Mouse (Mus musculus) embryonic facial prominence, embryonic 15.5 days (tissue): ENCODE data around the gene Bach2. TPM values are rescaled to one million over a fixed set of nuclear protein-coding genes. Genes with fewer than 3 reads are reported as not detected.
A peak's percentile ranks its signal among the peaks of the same experiment; 100 is the strongest.

ENCODE experiments used
- ATAC-seq: fragments of 200-750 bp; cut with Nextera tagmentation; 2 replicates; pipeline ENCODE4 v1.8.0; 2017; ENCODE audit warnings: low read depth, moderate TSS enrichment; ENCODE audit not compliant: insufficient number of reproducible peaks, low FRiP score, low TSS enrichment
- H3K27ac ChIP-seq: fragments of 300-500 bp; sonication (generic); replicated peaks from 2 replicates; pipeline ENCODE4 v1.5.1; 2015; ENCODE audit warnings: mild to moderate bottlenecking, inconsistent platforms
- H3K27me3 ChIP-seq: fragments of 300-500 bp; sonication (generic); 2 replicates; pipeline ENCODE4 v1.6.1; 2015; ENCODE audit warnings: inconsistent platforms
- H3K36me3 ChIP-seq: fragments of 300-500 bp; sonication (generic); 2 replicates; pipeline ENCODE4 v1.6.1; 2015; ENCODE audit warnings: mild to moderate bottlenecking, inconsistent platforms
- H3K4me1 ChIP-seq: fragments of 300-500 bp; sonication (generic); 2 replicates; pipeline ENCODE4 v1.6.1; 2015; ENCODE audit warnings: inconsistent platforms
- H3K4me2 ChIP-seq: fragments of 300-500 bp; sonication (generic); replicated peaks from 2 replicates; pipeline ENCODE4 v1.6.1; 2015; ENCODE audit warnings: mild to moderate bottlenecking, inconsistent platforms
- H3K4me3 ChIP-seq: fragments of 300-500 bp; sonication (generic); replicated peaks from 2 replicates; pipeline ENCODE4 v1.5.1; 2015; ENCODE audit warnings: mild to moderate bottlenecking, inconsistent platforms
- H3K9ac ChIP-seq: fragments of 300-500 bp; sonication (generic); 2 replicates; pipeline ENCODE4 v1.6.1; 2015; ENCODE audit warnings: inconsistent platforms
- H3K9me3 ChIP-seq: fragments of 300-500 bp; sonication (generic); replicated peaks from 2 replicates; pipeline ENCODE4 v1.6.1; 2016; ENCODE audit warnings: inconsistent platforms
- WGBS: fragments of 180-500 bp; shearing (Covaris S2); methylation state at CpG from one replicate; pipeline ENCODE4 v1.1.7; 2015; 5-methylcytosine and 5-hydroxymethylcytosine counted together
- polyA plus RNA-seq: library from polyadenylated mRNA; unstranded; fragments of >200 nt; fragmentation: Nextera tagmentation; extraction: Ambion mirVana; gene quantifications from 2 replicates; pipeline ENCODE4 v1.2.1, GENCODE M21; 2015

The Bach2 gene
- polyA plus RNA-seq, 1 experiment from 2014 or later = 7.2 TPM

- no peak overlapping the region for H3K4me2 ChIP-seq
- no peak overlapping the region for H3K4me3 ChIP-seq
- no peaks in the 10 kb centered on the region for H3K27me3 ChIP-seq
- no peaks in the 10 kb centered on the region for H3K9me3 ChIP-seq
- H3K9ac ChIP-seq = no peak overlapping the region
- ATAC-seq = no peak
- no peaks in the 10 kb centered on the region for H3K36me3 ChIP-seq
- peaks cover 39% of the 10 kb centered on the region for H3K4me1 ChIP-seq
- no peak overlapping the region for H3K27ac ChIP-seq
- 83% methylated on average over 3 of the region's 3 CpGs for WGBS
These were observed 61.4 kb downstream of the Bach2 start for GRCm38 (mm10) chr4:32299970-32300369.

GRCm38 (mm10) chr4:32302668-32303067, 64.1 kb downstream of the Bach2 start:
- Histone ChIP-seq H3K9ac (no peak overlapping the region), H3K36me3 (no peaks in the 10 kb centered on the region), H3K27ac (peak overlapping the region; percentile 92), H3K27me3 (no peaks in the 10 kb centered on the region), H3K4me2 (peak overlapping the region; percentile 51), H3K9me3 (no peaks in the 10 kb centered on the region), H3K4me1 (peaks cover 54% of the 10 kb centered on the region), H3K4me3 (no peak overlapping the region)
- peak; percentile 37; the same call in 1 of the 2 replicates for ATAC-seq
- WGBS = 18% methylated on average over 5 of the region's 5 CpGs

- peak overlapping the region; percentile 92 for H3K27ac ChIP-seq
- peak overlapping the region; percentile 22; the same call in 1 of the 2 replicates for H3K4me3 ChIP-seq
- ATAC-seq = peak; percentile 89
- 7% methylated on average over 4 of the region's 4 CpGs for WGBS
- no peaks in the 10 kb centered on the region for H3K9me3 ChIP-seq
- peak overlapping the region; percentile 51 for H3K4me2 ChIP-seq
- H3K9ac ChIP-seq = no peak overlapping the region
- H3K27me3 ChIP-seq = no peaks in the 10 kb centered on the region
- peaks cover 54% of the 10 kb centered on the region for H3K4me1 ChIP-seq
- no peaks in the 10 kb centered on the region for H3K36me3 ChIP-seq
These were observed 64.5 kb downstream of the Bach2 start for GRCm38 (mm10) chr4:32303076-32303475.

GRCm38 (mm10) chr4:32303674-32304073, 65.1 kb downstream of the Bach2 start:
- no peaks in the 10 kb centered on the region for H3K27me3 ChIP-seq
- no peaks in the 10 kb centered on the region for H3K36me3 ChIP-seq
- H3K4me1 ChIP-seq = peaks cover 54% of the 10 kb centered on the region
- H3K9me3 ChIP-seq = no peaks in the 10 kb centered on the region
- H3K9ac ChIP-seq = no peak overlapping the region
- peak overlapping the region; percentile 22 for H3K4me3 ChIP-seq
- WGBS = under 1% methylated on average over 8 of the region's 8 CpGs
- peak overlapping the region; percentile 92 for H3K27ac ChIP-seq
- H3K4me2 ChIP-seq = peak overlapping the region; percentile 51
- ATAC-seq = peak; percentile 86

- H3K9me3 ChIP-seq = no peaks in the 10 kb centered on the region
- peak overlapping the region; percentile 51 for H3K4me2 ChIP-seq
- no peaks in the 10 kb centered on the region for H3K27me3 ChIP-seq
- H3K36me3 ChIP-seq = no peaks in the 10 kb centered on the region
- H3K4me1 ChIP-seq = peaks cover 54% of the 10 kb centered on the region
- 7% methylated on average over 6 of the region's 6 CpGs for WGBS
- H3K4me3 ChIP-seq = 0 out of 2 replicates have a peak overlapping the region, but pooled peaks have one; percentile 10
- H3K27ac ChIP-seq = peak overlapping the region; percentile 92
- H3K9ac ChIP-seq = no peak overlapping the region
- ATAC-seq = peak; percentile 21; the same call in 1 of the 2 replicates
These were observed 65.7 kb downstream of the Bach2 start for GRCm38 (mm10) chr4:32304221-32304703.

- Histone ChIP-seq H3K9me3 (no peaks in the 10 kb centered on the region), H3K4me2 (peak overlapping the region; percentile 51), H3K27ac (peak overlapping the region; percentile 92), H3K4me1 (peaks cover 54% of the 10 kb centered on the region), H3K27me3 (no peaks in the 10 kb centered on the region), H3K36me3 (no peaks in the 10 kb centered on the region), H3K9ac (no peak overlapping the region), H3K4me3 (peak overlapping the region; percentile 3; the same call in 1 of the 2 replicates)
- WGBS = 19% methylated on average over 18 of the region's 18 CpGs
- ATAC-seq = no peak
These were observed 66.5 kb downstream of the Bach2 start for GRCm38 (mm10) chr4:32305036-32305615.

- no peak overlapping the region for H3K4me3 ChIP-seq
- ATAC-seq = no peak
- no peaks in the 10 kb centered on the region for H3K36me3 ChIP-seq
- peak overlapping the region; percentile 92 for H3K27ac ChIP-seq
- H3K4me2 ChIP-seq = peak overlapping the region; percentile 51
- H3K4me1 ChIP-seq = peaks cover 54% of the 10 kb centered on the region
- H3K9ac ChIP-seq = no peak overlapping the region
- no peaks in the 10 kb centered on the region for H3K9me3 ChIP-seq
- no peaks in the 10 kb centered on the region for H3K27me3 ChIP-seq
- WGBS = 29% methylated on average over 6 of the region's 6 CpGs
These were observed 67.1 kb downstream of the Bach2 start for GRCm38 (mm10) chr4:32305683-32306082.

- no peak overlapping the region for H3K4me2 ChIP-seq
- 30% methylated on average over 3 of the region's 3 CpGs for WGBS
- no peaks in the 10 kb centered on the region for H3K27me3 ChIP-seq
- ATAC-seq = no peak
- H3K4me1 ChIP-seq = peaks cover 52% of the 10 kb centered on the region
- H3K36me3 ChIP-seq = no peaks in the 10 kb centered on the region
- H3K4me3 ChIP-seq = no peak overlapping the region
- H3K27ac ChIP-seq = peak overlapping the region; percentile 45; the same call in 1 of the 2 replicates
- H3K9me3 ChIP-seq = no peaks in the 10 kb centered on the region
- no peak overlapping the region for H3K9ac ChIP-seq
These were observed 67.7 kb downstream of the Bach2 start for GRCm38 (mm10) chr4:32306169-32306792.

- Histone ChIP-seq H3K27ac (no peak overlapping the region), H3K4me2 (no peak overlapping the region), H3K27me3 (no peaks in the 10 kb centered on the region), H3K9me3 (no peaks in the 10 kb centered on the region), H3K4me1 (peaks cover 49% of the 10 kb centered on the region), H3K4me3 (no peak overlapping the region), H3K36me3 (no peaks in the 10 kb centered on the region), H3K9ac (no peak overlapping the region)
- WGBS = 72% methylated on average over 5 of the region's 5 CpGs
- no peak for ATAC-seq
These were observed 68.6 kb downstream of the Bach2 start for GRCm38 (mm10) chr4:32307215-32307614.

GRCm38 (mm10) chr4:32312171-32312946, 73.8 kb downstream of the Bach2 start:
- no peaks in the 10 kb centered on the region for H3K27me3 ChIP-seq
- H3K9ac ChIP-seq = no peak overlapping the region
- H3K9me3 ChIP-seq = no peaks in the 10 kb centered on the region
- H3K4me1 ChIP-seq = 0 out of 2 replicates have a peak, but pooled peaks cover 3% of the 10 kb centered on the region
- H3K4me2 ChIP-seq = no peak overlapping the region
- ATAC-seq = no peak
- H3K36me3 ChIP-seq = 0 out of 2 replicates have a peak, but pooled peaks cover 6% of the 10 kb centered on the region
- no peak overlapping the region for H3K4me3 ChIP-seq
- no peak overlapping the region for H3K27ac ChIP-seq
- 54% methylated on average over 10 of the region's 10 CpGs for WGBS

GRCm38 (mm10) chr4:32314919-32315318, 76.3 kb downstream of the Bach2 start:
- 80% methylated on average over 3 of the region's 3 CpGs for WGBS
- Histone ChIP-seq H3K9ac (no peak overlapping the region), H3K4me2 (no peak overlapping the region), H3K27me3 (no peaks in the 10 kb centered on the region), H3K4me1 (no peaks in the 10 kb centered on the region), H3K27ac (no peak overlapping the region), H3K36me3 (peaks cover 9% of the 10 kb centered on the region; the same call in 1 of the 2 replicates), H3K9me3 (no peaks in the 10 kb centered on the region), H3K4me3 (no peak overlapping the region)
- no peak for ATAC-seq
